Mouse (Mus musculus) embryonic facial prominence, embryonic 10.5 days (tissue): ENCODE measurements at regions not wholly inside any gene's neighbourhood (a gene's known extent, or its start where the extent isn't known, plus 50 kb on each side); places are given as distances from the start of the nearest gene placed in this dataset.

Experiments used
- DNase-seq: peaks from one replicate; pipeline ENCODE4 v3.0.0-alpha.2; 2017; ENCODE audit warnings: low spot score
- H3K27ac ChIP-seq: fragments of 300-500 bp; sonication (generic); replicated peaks from 2 replicates; pipeline ENCODE4 v1.5.1; 2016; ENCODE audit warnings: mild to moderate bottlenecking
- H3K27me3 ChIP-seq: fragments of 300-500 bp; sonication (generic); replicated peaks from 2 replicates; pipeline ENCODE4 v1.6.1; 2016; ENCODE audit warnings: low read depth, mild to moderate bottlenecking; ENCODE audit not compliant: poor library complexity, severe bottlenecking
- H3K36me3 ChIP-seq: fragments of 300-500 bp; sonication (generic); replicated peaks from 2 replicates; pipeline ENCODE4 v1.6.1; 2016; ENCODE audit warnings: mild to moderate bottlenecking, moderate library complexity
- H3K4me1 ChIP-seq: fragments of 300-500 bp; sonication (generic); 2 replicates; pipeline ENCODE4 v1.6.1; 2016
- H3K4me3 ChIP-seq: fragments of 300-500 bp; sonication (generic); 2 replicates; pipeline ENCODE4 v1.5.1; 2016; ENCODE audit warnings: mild to moderate bottlenecking, moderate library complexity
- H3K9me3 ChIP-seq: fragments of 300-500 bp; sonication (generic); 2 replicates; pipeline ENCODE4 v1.6.1; 2016; ENCODE audit warnings: mild to moderate bottlenecking
- WGBS: fragments of 180-500 bp; shearing (Covaris S2); methylation state at CpG from one replicate; pipeline ENCODE4 v1.1.7; 2016; 5-methylcytosine and 5-hydroxymethylcytosine counted together

GRCm38 (mm10) chrX:147616374-147616773 lies 62.5 kb upstream of the Lrch2 start:
- Histone ChIP-seq H3K9me3 (no peaks in the 10 kb centered on the region), H3K36me3 (no peaks in the 10 kb centered on the region), H3K4me3 (no peak overlapping the region), H3K27me3 (no peaks in the 10 kb centered on the region), H3K4me1 (no peaks in the 10 kb centered on the region), H3K27ac (no peak overlapping the region)
- no peak for DNase-seq
- 78% methylated on average over 2 of the region's 2 CpGs for WGBS

DNA sequence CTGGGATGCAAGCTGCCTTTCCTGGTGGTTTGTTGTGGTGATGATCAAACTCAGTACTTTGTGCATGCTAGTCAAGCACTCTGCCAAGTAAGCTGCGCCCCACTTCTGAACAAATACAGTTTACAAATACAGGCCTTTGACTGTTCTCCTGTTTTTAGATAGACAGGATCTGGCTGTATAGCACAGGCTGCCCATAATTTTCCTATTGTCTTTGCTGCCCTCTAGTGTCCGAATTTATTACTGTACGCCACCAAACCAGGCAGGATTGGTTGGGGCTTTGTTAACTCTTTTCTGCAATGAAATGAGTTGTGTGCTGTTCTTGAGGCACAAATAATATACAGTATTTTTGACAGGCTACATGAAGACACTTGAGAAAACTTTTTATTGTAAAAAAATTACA lies 54.8 kb upstream of the Lrch2 start:
- WGBS, result 21% methylated on average over 3 of the region's 3 CpGs
- no peaks in the 10 kb centered on the region for H3K27me3 ChIP-seq
- DNase-seq, result peak; percentile 32

More for the DNA sequence above, 54.8 kb upstream of the Lrch2 start:
- H3K4me1 ChIP-seq, result no peaks in the 10 kb centered on the region
- H3K4me3 ChIP-seq, result no peak overlapping the region
- H3K27ac ChIP-seq, result no peak overlapping the region
- H3K9me3 ChIP-seq, result no peaks in the 10 kb centered on the region
- no peaks in the 10 kb centered on the region for H3K36me3 ChIP-seq
